Mouse (Mus musculus): ENCODE results near the gene Rad54l. TPM values are rescaled to one million over a fixed set of nuclear protein-coding genes. Genes with fewer than 3 reads are reported as not detected.

The Rad54l gene
- polyA plus RNA-seq (2015; fragmentation: Nextera tagmentation; extraction: Ambion mirVana): 1.5 and 2.2 TPM in 2 replicates

DNA sequence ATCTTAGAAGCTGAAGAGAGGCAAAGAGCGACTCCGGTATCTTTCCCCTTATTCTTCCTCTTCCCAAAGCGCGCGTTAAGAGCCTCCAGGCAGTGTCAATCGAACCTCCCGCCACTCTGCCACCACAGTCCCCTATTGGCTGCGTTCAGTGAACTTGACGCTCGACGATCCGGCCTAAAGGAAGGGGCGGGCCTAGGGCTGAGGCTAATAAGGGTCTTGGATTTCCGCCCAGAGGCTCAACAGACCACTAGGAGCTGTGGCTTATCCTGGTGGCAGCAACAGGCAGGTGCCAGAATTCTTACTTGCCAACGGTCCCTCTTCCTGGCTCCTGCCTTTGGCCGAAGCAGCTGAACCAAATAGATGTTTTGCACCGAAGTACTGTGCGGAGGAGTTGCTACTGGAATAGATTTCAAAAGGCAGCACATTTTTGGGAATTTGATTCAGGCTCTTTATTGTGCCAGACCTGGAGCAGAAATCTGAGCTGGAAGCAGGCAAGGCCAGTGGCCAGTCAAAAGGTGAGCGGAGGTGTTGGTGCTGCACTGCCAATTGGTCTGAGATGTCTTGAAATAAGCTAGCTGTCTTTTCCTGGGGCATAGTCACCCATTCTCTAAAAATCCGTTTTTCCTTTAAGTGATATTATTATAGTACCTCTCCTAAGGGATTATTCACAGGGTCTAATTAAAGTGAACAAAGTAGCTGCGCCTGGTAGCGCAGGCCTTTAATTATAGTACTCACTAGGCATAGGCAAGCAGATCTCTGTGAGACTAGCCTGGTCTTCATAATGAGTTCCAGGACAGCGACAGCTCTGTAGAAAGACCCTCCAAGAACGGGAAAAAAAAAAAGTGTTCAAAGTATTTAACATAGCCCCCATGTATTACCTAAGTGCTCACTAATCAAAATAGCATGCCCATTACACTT is at the start of gene Rad54l, which contains the start of gene Pomgnt1:
TSS of gene Rad54l (minus strand) at position 89 of the 918 bp plus-strand sequence.
TSS of gene Pomgnt1 (plus strand) at position 239 of the 918 bp plus-strand sequence.
- Histone ChIP-seq H3K36me3 (ENCODE audit: insufficient read depth, low read length) (no peaks in the 10 kb centered on the region), H3K4me1 (ENCODE audit: insufficient read depth, low read depth, low read length) (peaks cover 3% of the 10 kb centered on the region; the same call in 1 of the 2 replicates), H3K4me2 (replicated peaks; ENCODE audit: low read depth, low read length) (peak within 1 kb of the TSS; percentile 56), H3K9me3 (ENCODE audit: low read length) (no peaks in the 10 kb centered on the region), H3K27me3 (replicated peaks; ENCODE audit: insufficient read depth, low read length) (no peaks in the 10 kb centered on the region), H3K9ac (replicated peaks; ENCODE audit: low read depth) (0 out of 2 replicates have a peak within 1 kb of the TSS, but pooled peaks have one; percentile 16), H3K4me3 (ENCODE audit: low read depth, low read length) (peak within 1 kb of the TSS; percentile 39), H3K27ac (ENCODE audit: low read length) (0 out of 2 replicates have a peak within 1 kb of the TSS, but pooled peaks have one; percentile 39)
- no peak for TF ChIP-seq EP300 (IDR thresholded peaks at IDR 0.05)
- peak; percentile 56 for TF ChIP-seq CTCF (IDR thresholded peaks at IDR 0.05)
- 4% methylated on average over 24 of the region's 24 CpGs for WGBS
- DNase-seq (ENCODE audit: low spot score): peak; percentile 96
- peak; percentile 99 for ATAC-seq

DNA sequence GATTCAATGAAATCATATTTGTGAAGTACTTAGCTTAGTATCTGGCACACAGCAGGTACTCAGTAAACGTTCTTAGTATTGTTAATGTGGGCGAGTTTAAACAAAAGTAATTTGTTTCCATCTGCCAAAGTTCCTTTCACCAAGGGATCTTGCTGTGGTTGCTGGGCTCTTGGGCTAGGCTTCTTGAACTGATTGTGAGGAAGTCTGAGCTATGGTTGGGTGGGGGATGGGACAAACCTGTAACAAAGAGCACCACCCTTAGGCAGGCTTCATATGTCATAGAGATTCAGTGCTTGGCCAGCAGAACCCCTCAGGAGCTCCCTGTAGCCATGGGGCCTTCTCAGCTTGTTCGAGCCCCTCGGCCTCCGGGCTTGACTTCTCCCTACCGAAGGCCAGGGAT is 49.6 kb upstream of the Rad54l start, which contains the start of the genes 1700042G07Rik and Gm49337:
TSS of gene 1700042G07Rik (plus strand) at position 301 of the 400 bp plus-strand sequence.
TSS of gene Gm49337 (plus strand) at position 313 of the 400 bp plus-strand sequence.
- no peak for ATAC-seq
- WGBS: 82% methylated on average over 6 of the region's 6 CpGs
- H3K36me3 ChIP-seq (ENCODE audit: insufficient read depth, low read length): no peaks in the 10 kb centered on the region

DNA sequence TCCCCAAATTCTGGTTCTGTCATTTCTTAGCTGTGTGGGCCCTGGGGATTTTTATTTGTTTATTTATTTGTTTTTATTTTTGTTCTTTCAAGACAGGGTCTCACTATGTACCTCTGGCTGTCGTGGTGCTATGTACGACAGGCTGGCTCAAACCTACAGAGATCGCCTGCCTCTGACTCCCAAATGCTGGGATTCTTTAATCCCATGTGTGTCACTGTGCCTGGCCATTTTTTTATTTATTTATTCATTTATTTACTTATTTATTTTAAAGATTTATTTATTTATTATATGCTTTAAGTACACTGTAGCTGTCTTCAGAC is 45.8 kb upstream of the Rad54l start:
- ATAC-seq: no peak
- TF ChIP-seq CTCF (IDR thresholded peaks at IDR 0.05) (no peak), EP300 (IDR thresholded peaks at IDR 0.05) (no peak)

More for the DNA sequence above, 49.6 kb upstream of the Rad54l start, which contains the start of the genes 1700042G07Rik and Gm49337:
- TF ChIP-seq EP300 (IDR thresholded peaks at IDR 0.05) (no peak), CTCF (IDR thresholded peaks at IDR 0.05) (no peak)
- H3K4me1 ChIP-seq (ENCODE audit: insufficient read depth, low read depth, low read length): peaks cover 10% of the 10 kb centered on the region
- no peak for DNase-seq (ENCODE audit: low spot score)
- peak within 1 kb of the TSS; percentile 95 for H3K27ac ChIP-seq (ENCODE audit: low read length)
- H3K27me3 ChIP-seq (replicated peaks; ENCODE audit: insufficient read depth, low read length): no peaks in the 10 kb centered on the region
- H3K4me2 ChIP-seq (replicated peaks; ENCODE audit: low read depth, low read length): no peak within 1 kb of the TSS
- no peaks in the 10 kb centered on the region for H3K9me3 ChIP-seq (ENCODE audit: low read length)
- no peak within 1 kb of the TSS for H3K4me3 ChIP-seq (ENCODE audit: low read depth, low read length)
- H3K9ac ChIP-seq (replicated peaks; ENCODE audit: low read depth): no peak within 1 kb of the TSS

DNA sequence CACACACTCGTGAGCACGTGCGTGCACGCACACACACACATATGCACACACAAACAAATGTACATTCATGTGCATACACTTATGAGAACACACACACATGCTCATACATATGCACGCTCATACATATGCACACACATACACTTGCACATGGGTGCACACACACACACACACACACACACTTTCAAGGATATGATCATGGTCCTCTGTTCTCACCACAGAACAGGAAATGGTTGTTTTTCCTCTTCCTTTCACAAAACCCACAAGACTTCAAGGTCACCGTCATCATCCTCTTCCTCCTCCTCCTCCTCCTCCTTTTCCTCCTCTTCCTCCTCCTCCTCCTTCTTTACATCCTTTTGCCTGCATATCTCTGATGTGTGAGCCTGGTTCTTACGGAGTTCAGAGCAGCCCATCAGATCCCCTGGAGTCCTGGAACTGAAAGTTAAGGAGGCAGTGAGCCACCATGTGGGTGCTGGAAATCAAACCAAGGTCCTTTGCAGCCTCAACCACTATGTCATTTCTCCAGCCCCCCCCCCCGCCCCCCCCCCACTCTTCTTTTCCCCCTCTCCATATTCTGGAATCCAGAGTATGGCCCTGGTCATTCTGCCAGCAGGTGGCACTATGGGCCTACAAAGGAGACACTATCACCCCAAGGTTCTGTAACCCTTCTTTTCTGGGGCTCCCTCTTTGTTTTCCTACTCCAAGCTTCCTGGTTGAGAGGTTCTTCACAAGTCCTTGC is 45.3 kb upstream of the Rad54l start:
- Histone ChIP-seq H3K4me2 (replicated peaks; ENCODE audit: low read depth, low read length) (no peak overlapping the region), H3K27me3 (replicated peaks; ENCODE audit: insufficient read depth, low read length) (no peaks in the 10 kb centered on the region), H3K4me1 (ENCODE audit: insufficient read depth, low read depth, low read length) (no peaks in the 10 kb centered on the region; the same call in 1 of the 2 replicates), H3K9me3 (ENCODE audit: low read length) (no peaks in the 10 kb centered on the region), H3K9ac (replicated peaks; ENCODE audit: low read depth) (no peak overlapping the region), H3K27ac (ENCODE audit: low read length) (no peak overlapping the region), H3K4me3 (ENCODE audit: low read depth, low read length) (no peak overlapping the region), H3K36me3 (ENCODE audit: insufficient read depth, low read length) (no peaks in the 10 kb centered on the region)
- WGBS: 76% methylated on average over 7 of the region's 8 CpGs
- DNase-seq (ENCODE audit: low spot score) (peak; percentile 74), ATAC-seq (peak; percentile 56)
- no peak for TF ChIP-seq EP300 (IDR thresholded peaks at IDR 0.05)
- TF ChIP-seq CTCF (IDR thresholded peaks at IDR 0.05): peak; percentile 82

More for the DNA sequence above, 45.8 kb upstream of the Rad54l start:
- Histone ChIP-seq H3K27ac (ENCODE audit: low read length) (no peak overlapping the region), H3K9ac (replicated peaks; ENCODE audit: low read depth) (no peak overlapping the region), H3K4me1 (ENCODE audit: insufficient read depth, low read depth, low read length) (no peaks in the 10 kb centered on the region; the same call in 1 of the 2 replicates), H3K4me2 (replicated peaks; ENCODE audit: low read depth, low read length) (no peak overlapping the region), H3K27me3 (replicated peaks; ENCODE audit: insufficient read depth, low read length) (no peaks in the 10 kb centered on the region), H3K36me3 (ENCODE audit: insufficient read depth, low read length) (no peaks in the 10 kb centered on the region), H3K4me3 (ENCODE audit: low read depth, low read length) (no peak overlapping the region), H3K9me3 (ENCODE audit: low read length) (no peaks in the 10 kb centered on the region)
- DNase-seq (ENCODE audit: low spot score): no peak
- WGBS: 51% methylated on average over 3 of the region's 3 CpGs

DNA sequence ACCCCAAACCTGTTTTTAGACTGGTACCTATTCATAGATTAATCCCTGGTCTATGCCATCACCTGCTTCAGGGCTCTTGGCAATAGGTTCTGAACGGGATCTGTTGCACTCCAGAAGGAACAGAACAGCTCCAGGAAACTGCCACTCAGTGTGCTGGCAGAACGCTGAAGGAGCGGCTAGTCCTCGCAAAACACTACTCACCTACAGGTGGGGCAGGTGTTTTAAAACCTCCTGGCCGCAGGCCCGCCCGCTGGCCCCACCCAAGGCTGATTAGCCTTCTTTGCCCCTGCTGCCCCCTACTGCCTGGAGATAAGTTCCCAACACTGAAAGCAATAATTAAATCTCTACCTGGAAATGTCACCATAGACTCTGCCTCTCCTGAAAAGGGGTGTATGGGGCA is 43.9 kb upstream of the Rad54l start, which contains the start of gene Tspan1:
TSS of gene Tspan1 (minus strand) at position 198 of the 400 bp plus-strand sequence.
- 25% methylated on average over 7 of the region's 7 CpGs for WGBS
- Histone ChIP-seq H3K9me3 (ENCODE audit: low read length) (no peaks in the 10 kb centered on the region), H3K36me3 (ENCODE audit: insufficient read depth, low read length) (no peaks in the 10 kb centered on the region), H3K9ac (replicated peaks; ENCODE audit: low read depth) (no peak within 1 kb of the TSS), H3K4me1 (ENCODE audit: insufficient read depth, low read depth, low read length) (no peaks in the 10 kb centered on the region; the same call in 1 of the 2 replicates), H3K4me3 (ENCODE audit: low read depth, low read length) (no peak within 1 kb of the TSS), H3K27me3 (replicated peaks; ENCODE audit: insufficient read depth, low read length) (no peaks in the 10 kb centered on the region), H3K27ac (ENCODE audit: low read length) (peak within 1 kb of the TSS; percentile 54), H3K4me2 (replicated peaks; ENCODE audit: low read depth, low read length) (0 out of 2 replicates have a peak within 1 kb of the TSS, but pooled peaks have one; percentile 19)
- peak; percentile 70 for TF ChIP-seq CTCF (IDR thresholded peaks at IDR 0.05)
- no peak for TF ChIP-seq EP300 (IDR thresholded peaks at IDR 0.05)
- DNase-seq (ENCODE audit: low spot score) (peak; percentile 88), ATAC-seq (peak; percentile 84)
